Mouse (Mus musculus): Measurements from ENCODE around the gene Pgm2l1. TPM values are rescaled to one million over a fixed set of nuclear protein-coding genes. Genes with fewer than 3 reads are reported as not detected.

Pgm2l1 gene
- polyA plus RNA-seq, 1 experiment from 2014 or later = 11.4 TPM

GRCm38 (mm10) chr7:100279803-100280202, 52.6 kb downstream of the Pgm2l1 start:
- Histone ChIP-seq H3K27me3 (replicated peaks) (peaks cover 2% of the 10 kb centered on the region; the same call in 1 of the 2 replicates), H3K9me3 (no peaks in the 10 kb centered on the region), H3K9ac (no peak overlapping the region), H3K36me3 (no peaks in the 10 kb centered on the region; the same call in 1 of the 2 replicates), H3K4me1 (no peaks in the 10 kb centered on the region; the same call in 1 of the 2 replicates), H3K4me3 (no peak overlapping the region), H3K4me2 (replicated peaks) (no peak overlapping the region), H3K27ac (no peak overlapping the region)
- WGBS = 0% methylated on average over 1 of the region's 1 CpGs
- no peak for ATAC-seq (ENCODE audit: low FRiP score, low read depth)

GRCm38 (mm10) chr7:100281596-100281995, 54.4 kb downstream of the Pgm2l1 start:
- H3K4me2 ChIP-seq (replicated peaks) = no peak overlapping the region
- no peak overlapping the region for H3K9ac ChIP-seq
- no peak overlapping the region for H3K4me3 ChIP-seq
- WGBS = 29% methylated on average over 3 of the region's 3 CpGs
- ATAC-seq (ENCODE audit: low FRiP score, low read depth) = no peak
- H3K9me3 ChIP-seq = no peaks in the 10 kb centered on the region
- peaks cover 18% of the 10 kb centered on the region for H3K27me3 ChIP-seq (replicated peaks)
- H3K36me3 ChIP-seq = no peaks in the 10 kb centered on the region
- H3K4me1 ChIP-seq = peaks cover 12% of the 10 kb centered on the region
- H3K27ac ChIP-seq = no peak overlapping the region

- Histone ChIP-seq H3K4me3 (no peak overlapping the region), H3K36me3 (no peaks in the 10 kb centered on the region)
Measured at GRCm38 (mm10) chr7:100283298-100283697, 56.1 kb downstream of the Pgm2l1 start.

GRCm38 (mm10) chr7:100285383-100285782, 58.2 kb downstream of the Pgm2l1 start, which contains the start of gene P4ha3:
P4ha3 (plus strand) TSS chr7:100285520.
- under 1% methylated on average over 53 of the region's 53 CpGs for WGBS
- peaks cover 29% of the 10 kb centered on the region for H3K4me1 ChIP-seq
- ATAC-seq (ENCODE audit: low FRiP score, low read depth) = no peak; the same call in 1 of the 2 replicates
- no peaks in the 10 kb centered on the region for H3K36me3 ChIP-seq
- H3K4me3 ChIP-seq = peak within 1 kb of the TSS; percentile 59
- no peaks in the 10 kb centered on the region for H3K9me3 ChIP-seq
- no peak within 1 kb of the TSS for H3K27ac ChIP-seq
- H3K9ac ChIP-seq = peak within 1 kb of the TSS; percentile 75
- H3K4me2 ChIP-seq (replicated peaks) = peak within 1 kb of the TSS; percentile 98
- H3K27me3 ChIP-seq (replicated peaks) = peaks cover 18% of the 10 kb centered on the region

More at GRCm38 (mm10) chr7:100283298-100283697, 56.1 kb downstream of the Pgm2l1 start:
- Histone ChIP-seq H3K4me2 (replicated peaks) (no peak overlapping the region), H3K27me3 (replicated peaks) (peaks cover 18% of the 10 kb centered on the region), H3K9me3 (no peaks in the 10 kb centered on the region), H3K27ac (no peak overlapping the region), H3K4me1 (peaks cover 20% of the 10 kb centered on the region), H3K9ac (no peak overlapping the region)
- 13% methylated on average over 3 of the region's 3 CpGs for WGBS
- ATAC-seq (ENCODE audit: low FRiP score, low read depth) = no peak

GRCm38 (mm10) chr7:100287748-100288578, 60.8 kb downstream of the Pgm2l1 start:
- peaks cover 18% of the 10 kb centered on the region for H3K27me3 ChIP-seq (replicated peaks)
- H3K4me2 ChIP-seq (replicated peaks) = peak overlapping the region; percentile 43
- ATAC-seq (ENCODE audit: low FRiP score, low read depth) = peak; percentile 48; the same call in 1 of the 2 replicates
- 16% methylated on average over 7 of the region's 7 CpGs for WGBS
- peaks cover 29% of the 10 kb centered on the region for H3K4me1 ChIP-seq
- H3K36me3 ChIP-seq = no peaks in the 10 kb centered on the region
- no peak overlapping the region for H3K4me3 ChIP-seq
- peak overlapping the region; percentile 63 for H3K27ac ChIP-seq
- no peak overlapping the region for H3K9ac ChIP-seq
- no peaks in the 10 kb centered on the region for H3K9me3 ChIP-seq

GRCm38 (mm10) chr7:100288622-100289021, 61.4 kb downstream of the Pgm2l1 start:
- Histone ChIP-seq H3K27me3 (replicated peaks) (peaks cover 18% of the 10 kb centered on the region), H3K4me3 (no peak overlapping the region), H3K4me2 (replicated peaks) (peak overlapping the region; percentile 43)

GRCm38 (mm10) chr7:100293546-100293945, 66.4 kb downstream of the Pgm2l1 start:
- Histone ChIP-seq H3K4me2 (replicated peaks) (no peak overlapping the region), H3K36me3 (no peaks in the 10 kb centered on the region), H3K27me3 (replicated peaks) (no peaks in the 10 kb centered on the region), H3K27ac (no peak overlapping the region), H3K9me3 (no peaks in the 10 kb centered on the region), H3K9ac (no peak overlapping the region), H3K4me3 (no peak overlapping the region), H3K4me1 (peaks cover 6% of the 10 kb centered on the region)
- 89% methylated on average over 8 of the region's 8 CpGs for WGBS
- ATAC-seq (ENCODE audit: low FRiP score, low read depth) = no peak

More at GRCm38 (mm10) chr7:100288622-100289021, 61.4 kb downstream of the Pgm2l1 start:
- ATAC-seq (ENCODE audit: low FRiP score, low read depth) = 0 out of 2 replicates have a peak, but pooled peaks have one; percentile 18
- Histone ChIP-seq H3K36me3 (no peaks in the 10 kb centered on the region), H3K9ac (no peak overlapping the region), H3K4me1 (peaks cover 29% of the 10 kb centered on the region), H3K9me3 (no peaks in the 10 kb centered on the region), H3K27ac (peak overlapping the region; percentile 63)
- 31% methylated on average over 11 of the region's 11 CpGs for WGBS

GRCm38 (mm10) chr7:100295745-100296144, 68.6 kb downstream of the Pgm2l1 start:
- Histone ChIP-seq H3K9me3 (no peaks in the 10 kb centered on the region), H3K4me1 (no peaks in the 10 kb centered on the region), H3K27ac (no peak overlapping the region), H3K27me3 (replicated peaks) (no peaks in the 10 kb centered on the region), H3K4me3 (no peak overlapping the region), H3K9ac (no peak overlapping the region), H3K4me2 (replicated peaks) (no peak overlapping the region), H3K36me3 (no peaks in the 10 kb centered on the region)
- ATAC-seq (ENCODE audit: low FRiP score, low read depth) = no peak
- 90% methylated on average over 2 of the region's 2 CpGs for WGBS

- H3K27me3 ChIP-seq (replicated peaks) = no peaks in the 10 kb centered on the region
- H3K36me3 ChIP-seq = no peaks in the 10 kb centered on the region
- WGBS = 92% methylated on average over 6 of the region's 6 CpGs
- no peak overlapping the region for H3K4me3 ChIP-seq
- H3K9ac ChIP-seq = no peak overlapping the region
- H3K9me3 ChIP-seq = no peaks in the 10 kb centered on the region
- no peak for ATAC-seq (ENCODE audit: low FRiP score, low read depth)
- H3K4me1 ChIP-seq = no peaks in the 10 kb centered on the region
- no peak overlapping the region for H3K27ac ChIP-seq
- H3K4me2 ChIP-seq (replicated peaks) = no peak overlapping the region
Measured at GRCm38 (mm10) chr7:100296699-100297098, 69.5 kb downstream of the Pgm2l1 start.

GRCm38 (mm10) chr7:100298861-100299510, 71.8 kb downstream of the Pgm2l1 start:
- no peaks in the 10 kb centered on the region for H3K9me3 ChIP-seq
- H3K9ac ChIP-seq = no peak overlapping the region
- no peak for ATAC-seq (ENCODE audit: low FRiP score, low read depth)
- no peak overlapping the region for H3K4me3 ChIP-seq
- no peak overlapping the region for H3K27ac ChIP-seq
- 68% methylated on average over 14 of the region's 14 CpGs for WGBS
- H3K4me2 ChIP-seq (replicated peaks) = no peak overlapping the region
- H3K27me3 ChIP-seq (replicated peaks) = no peaks in the 10 kb centered on the region
- no peaks in the 10 kb centered on the region for H3K36me3 ChIP-seq
- no peaks in the 10 kb centered on the region for H3K4me1 ChIP-seq

- Histone ChIP-seq H3K27ac (no peak overlapping the region), H3K4me1 (no peaks in the 10 kb centered on the region), H3K4me2 (replicated peaks) (no peak overlapping the region), H3K36me3 (no peaks in the 10 kb centered on the region), H3K27me3 (replicated peaks) (no peaks in the 10 kb centered on the region), H3K9me3 (no peaks in the 10 kb centered on the region), H3K4me3 (no peak overlapping the region), H3K9ac (no peak overlapping the region)
- 77% methylated on average over 3 of the region's 3 CpGs for WGBS
- ATAC-seq (ENCODE audit: low FRiP score, low read depth) = no peak
Measured at GRCm38 (mm10) chr7:100301390-100301789, 74.2 kb downstream of the Pgm2l1 start.

- Histone ChIP-seq H3K27me3 (replicated peaks) (no peaks in the 10 kb centered on the region), H3K4me3 (no peak overlapping the region), H3K9me3 (no peaks in the 10 kb centered on the region), H3K27ac (no peak overlapping the region), H3K36me3 (no peaks in the 10 kb centered on the region), H3K4me1 (no peaks in the 10 kb centered on the region), H3K9ac (no peak overlapping the region), H3K4me2 (replicated peaks) (no peak overlapping the region)
- 83% methylated on average over 4 of the region's 4 CpGs for WGBS
- ATAC-seq (ENCODE audit: low FRiP score, low read depth) = no peak
Measured at GRCm38 (mm10) chr7:100302316-100302715, 75.1 kb downstream of the Pgm2l1 start.

Data from neural tube, embryonic 12.5 days (tissue).